Mouse (Mus musculus): ENCODE results near the gene Gm17617. TPM values are rescaled to one million over a fixed set of nuclear protein-coding genes. Genes with fewer than 3 reads are reported as not detected.

Gene Gm17617
- total and polyA plus RNA-seq, 3 experiments = not detected

GRCm38 (mm10) chr13:55181786-55182172 is 48.4 kb upstream of the Gm17617 start:
- Histone ChIP-seq H3K4me1 (ENCODE audit: control insufficient read depth in 1 of 2, insufficient read depth in 2 of 2, low read length in 2 of 2) (no peaks in the 10 kb centered on the region; a peak in 1 of 4 replicates), H3K79me2 (ENCODE audit: control insufficient read depth, insufficient read depth, low read length, poor library complexity) (no peaks in the 10 kb centered on the region), H3K27me3 (ENCODE audit: control insufficient read depth in 1 of 2, insufficient read depth in 2 of 2, low read length in 2 of 2) (no peaks in the 10 kb centered on the region), H3K36me3 (ENCODE audit: control insufficient read depth in 1 of 2, insufficient read depth in 2 of 2, low read length in 2 of 2) (no peaks in the 10 kb centered on the region), H3K4me3 (ENCODE audit: control insufficient read depth in 1 of 2, insufficient read depth in 1 of 2, low read depth in 2 of 2, low read length in 2 of 2) (no peak overlapping the region), H3K27ac (ENCODE audit: control insufficient read depth, low read depth, low read length) (no peak overlapping the region), H3K9ac (ENCODE audit: control insufficient read depth, low read depth, low read length, poor library complexity, severe bottlenecking) (no peak overlapping the region), H3K9me3 (replicated peaks; ENCODE audit: insufficient read depth, low read length) (no peaks in the 10 kb centered on the region)
- TF ChIP-seq RAD21 (IDR thresholded peaks at IDR 0.05; ENCODE audit: low read depth, low read length) = no peak
- no peak for TF ChIP-seq ZC3H11A (IDR thresholded peaks at IDR 0.05; ENCODE audit: low read depth, low read length)
- no peak for TF ChIP-seq CTCF (IDR thresholded peaks at IDR 0.05 in 2 of 3, conservative IDR thresholded peaks at IDR 0.05 in 1 of 3; ENCODE audit: control insufficient read depth in 1 of 3, insufficient read depth in 1 of 3, low read depth in 2 of 3, low read length in 3 of 3, poor library complexity in 1 of 3, severe bottlenecking in 1 of 3)
- TF ChIP-seq BHLHE40 (IDR thresholded peaks at IDR 0.05; ENCODE audit: borderline replicate concordance, low read depth, low read length) = no peak
- no peak for TF ChIP-seq RCOR1 (IDR thresholded peaks at IDR 0.05; ENCODE audit: low read depth, low read length)
- TF ChIP-seq TAL1 (IDR thresholded peaks at IDR 0.05; ENCODE audit: low read length) = no peak
- TF ChIP-seq EP300 (IDR thresholded peaks at IDR 0.05; ENCODE audit: low read depth in 1 of 2, low read length in 2 of 2) = no peak
- TF ChIP-seq E2F4 (IDR thresholded peaks at IDR 0.05; ENCODE audit: borderline replicate concordance, low read depth, low read length) = no peak
- no peak for TF ChIP-seq ETS1 (IDR thresholded peaks at IDR 0.05; ENCODE audit: low read depth, low read length)
- TF ChIP-seq ZKSCAN1 (IDR thresholded peaks at IDR 0.05; ENCODE audit: low read depth, low read length) = no peak
- no peak for TF ChIP-seq ZMIZ1 (IDR thresholded peaks at IDR 0.05; ENCODE audit: low read depth, low read length)
- TF ChIP-seq MYB (IDR thresholded peaks at IDR 0.05; ENCODE audit: low read depth, low read length) = no peak
- TF ChIP-seq NRF1 (IDR thresholded peaks at IDR 0.05; ENCODE audit: insufficient read depth, low read depth, low read length, poor library complexity, severe bottlenecking) = no peak
- TF ChIP-seq TCF12 (IDR thresholded peaks at IDR 0.05; ENCODE audit: low read depth, low read length) = no peak
- no peak for TF ChIP-seq TBP (IDR thresholded peaks at IDR 0.05; ENCODE audit: low read depth, low read length)
- no peak for TF ChIP-seq MAZ (IDR thresholded peaks at IDR 0.05; ENCODE audit: low read depth, low read length)
- no peak for TF ChIP-seq NELFE (IDR thresholded peaks at IDR 0.05; ENCODE audit: low read depth, low read length)
- no peak for TF ChIP-seq KAT2A (conservative IDR thresholded peaks at IDR 0.05; ENCODE audit: low read depth, low read length)
- TF ChIP-seq SMC3 (IDR thresholded peaks at IDR 0.05; ENCODE audit: low read depth, low read length) = no peak
- TF ChIP-seq ZNF384 (IDR thresholded peaks at IDR 0.05; ENCODE audit: low read depth, low read length) = no peak
- DNase-seq (ENCODE audit: low read depth, low spot score) = no peak

GRCm38 (mm10) chr13:55179591-55179990 is 46.2 kb upstream of the Gm17617 start:
- H3K4me1 ChIP-seq (ENCODE audit: control insufficient read depth in 1 of 2, insufficient read depth in 2 of 2, low read length in 2 of 2) = no peaks in the 10 kb centered on the region; a peak in 1 of 4 replicates
- no peak for TF ChIP-seq BHLHE40 (IDR thresholded peaks at IDR 0.05; ENCODE audit: borderline replicate concordance, low read depth, low read length)
- TF ChIP-seq MYC (IDR thresholded peaks at IDR 0.05; ENCODE audit: low read depth, low read length) = no peak
- no peak for TF ChIP-seq SMC3 (IDR thresholded peaks at IDR 0.05; ENCODE audit: low read depth, low read length)
- no peak for TF ChIP-seq RAD21 (IDR thresholded peaks at IDR 0.05; ENCODE audit: low read depth, low read length)
- no peak for TF ChIP-seq UBTF (IDR thresholded peaks at IDR 0.05; ENCODE audit: borderline replicate concordance, insufficient read depth, low read depth, low read length)
- TF ChIP-seq CHD1 (IDR thresholded peaks at IDR 0.05; ENCODE audit: low read depth, low read length) = no peak
- no peak for TF ChIP-seq GATA1 (IDR thresholded peaks at IDR 0.05; ENCODE audit: low read depth, low read length)
- no peak for TF ChIP-seq HCFC1 (IDR thresholded peaks at IDR 0.05; ENCODE audit: low read depth, low read length)
- TF ChIP-seq RCOR1 (IDR thresholded peaks at IDR 0.05; ENCODE audit: low read depth, low read length) = no peak
- no peak overlapping the region for H3K27ac ChIP-seq (ENCODE audit: control insufficient read depth, low read depth, low read length)
- H3K27me3 ChIP-seq (ENCODE audit: control insufficient read depth in 1 of 2, insufficient read depth in 2 of 2, low read length in 2 of 2) = no peaks in the 10 kb centered on the region
- DNase-seq (ENCODE audit: low read depth, low spot score) = no peak
- H3K9me3 ChIP-seq (replicated peaks; ENCODE audit: insufficient read depth, low read length) = no peaks in the 10 kb centered on the region
- no peak overlapping the region for H3K9ac ChIP-seq (ENCODE audit: control insufficient read depth, low read depth, low read length, poor library complexity, severe bottlenecking)
- no peaks in the 10 kb centered on the region for H3K79me2 ChIP-seq (ENCODE audit: control insufficient read depth, insufficient read depth, low read length, poor library complexity)
- no peaks in the 10 kb centered on the region for H3K36me3 ChIP-seq (ENCODE audit: control insufficient read depth in 1 of 2, insufficient read depth in 2 of 2, low read length in 2 of 2)
- no peak overlapping the region for H3K4me3 ChIP-seq (ENCODE audit: control insufficient read depth in 1 of 2, insufficient read depth in 1 of 2, low read depth in 2 of 2, low read length in 2 of 2)
